Mouse (Mus musculus): ENCODE results near the gene Asphd1. TPM values are rescaled to one million over a fixed set of nuclear protein-coding genes. Genes with fewer than 3 reads are reported as not detected.

The Asphd1 gene
- polyA plus RNA-seq, 1 experiment from 2014 or later: 0.20 TPM

DNA sequence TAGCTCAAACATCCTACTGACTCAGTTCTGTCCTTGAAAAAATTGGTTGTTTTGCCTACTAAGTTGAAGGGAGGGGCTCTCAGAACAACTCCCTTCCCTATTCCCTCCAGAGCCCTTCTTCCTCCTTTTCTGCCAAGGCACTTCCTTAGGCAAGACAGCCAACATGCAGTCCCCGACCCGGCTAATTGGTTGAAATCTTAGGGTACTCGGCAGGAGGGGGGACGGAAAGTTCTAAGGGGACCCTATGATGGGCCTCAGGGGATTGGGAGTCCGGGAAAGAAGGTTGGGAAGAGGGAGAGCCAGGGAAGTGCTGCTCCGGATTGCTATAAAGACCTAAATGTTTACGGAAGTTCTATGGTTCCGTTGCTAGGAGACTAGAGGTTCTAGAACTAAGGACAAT is 26.1 kb upstream of the Asphd1 start:
- H3K9me3 ChIP-seq: no peaks in the 10 kb centered on the region
- H3K4me2 ChIP-seq (replicated peaks): peak overlapping the region; percentile 77
- peak overlapping the region; percentile 98 for H3K4me3 ChIP-seq
- H3K27ac ChIP-seq: no peak overlapping the region
- ATAC-seq (ENCODE audit: low FRiP score, low read depth): no peak
- H3K27me3 ChIP-seq: no peaks in the 10 kb centered on the region
- peak overlapping the region; percentile 43 for H3K9ac ChIP-seq
- peaks cover 26% of the 10 kb centered on the region for H3K36me3 ChIP-seq
- 9% methylated on average over 8 of the region's 8 CpGs for WGBS
- H3K4me1 ChIP-seq: peaks cover 15% of the 10 kb centered on the region

DNA sequence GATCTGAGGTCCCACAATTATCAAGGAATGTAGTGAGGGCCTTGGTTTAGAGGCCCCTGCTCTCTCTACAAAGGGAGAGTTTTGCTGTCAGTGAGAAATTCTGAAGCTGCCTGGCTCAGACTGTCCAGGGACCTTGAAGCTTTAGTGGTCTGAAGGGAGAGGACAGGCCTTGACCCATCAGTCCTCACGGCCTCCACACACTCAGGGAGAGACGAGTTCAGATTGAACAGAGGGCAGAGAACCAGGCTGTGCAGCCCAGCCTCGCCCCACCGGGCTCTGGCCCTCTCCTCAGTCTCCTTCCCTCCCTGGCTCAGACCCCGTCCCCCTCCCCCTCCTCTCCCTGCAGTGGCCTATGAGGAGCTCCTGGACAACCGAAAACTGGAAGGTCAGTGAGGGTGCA is 18.0 kb upstream of the Asphd1 start:
- H3K9ac ChIP-seq: 0 out of 2 replicates have a peak overlapping the region, but pooled peaks have one; percentile 19
- no peak overlapping the region for H3K27ac ChIP-seq
- H3K36me3 ChIP-seq: no peaks in the 10 kb centered on the region
- H3K4me3 ChIP-seq: no peak overlapping the region
- no peak overlapping the region for H3K4me2 ChIP-seq (replicated peaks)
- H3K4me1 ChIP-seq: peaks cover 7% of the 10 kb centered on the region; the same call in 1 of the 2 replicates
- H3K9me3 ChIP-seq: no peaks in the 10 kb centered on the region
- H3K27me3 ChIP-seq: peaks cover 22% of the 10 kb centered on the region
- 59% methylated on average over 5 of the region's 6 CpGs for WGBS
- ATAC-seq (ENCODE audit: low FRiP score, low read depth): no peak

DNA sequence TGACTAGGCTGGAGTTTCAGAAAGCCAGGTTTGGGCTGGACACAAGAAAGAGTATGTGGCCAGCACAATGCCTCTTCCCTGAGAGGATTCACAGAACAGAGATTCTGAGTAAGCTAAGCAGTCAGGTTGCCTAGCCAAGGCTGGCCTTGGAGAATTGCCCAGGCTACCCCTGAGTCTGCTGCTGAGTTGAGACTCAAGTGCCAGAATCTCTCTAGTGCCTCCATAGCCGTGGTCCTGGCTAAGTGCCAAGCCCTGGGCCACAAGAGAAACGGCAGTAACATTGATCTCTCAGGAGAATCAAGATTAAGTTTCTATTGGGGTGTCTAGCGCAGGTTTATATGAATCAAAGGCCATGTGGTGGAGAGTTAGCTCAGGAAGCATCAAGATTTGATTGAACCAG is 16.2 kb upstream of the Asphd1 start:
- Histone ChIP-seq H3K9ac (no peak overlapping the region), H3K27me3 (peaks cover 32% of the 10 kb centered on the region), H3K36me3 (no peaks in the 10 kb centered on the region), H3K9me3 (no peaks in the 10 kb centered on the region), H3K4me1 (peaks cover 7% of the 10 kb centered on the region; the same call in 1 of the 2 replicates), H3K4me2 (replicated peaks) (no peak overlapping the region), H3K4me3 (no peak overlapping the region), H3K27ac (no peak overlapping the region)
- ATAC-seq (ENCODE audit: low FRiP score, low read depth): no peak
- WGBS: 65% methylated on average over 3 of the region's 3 CpGs

DNA sequence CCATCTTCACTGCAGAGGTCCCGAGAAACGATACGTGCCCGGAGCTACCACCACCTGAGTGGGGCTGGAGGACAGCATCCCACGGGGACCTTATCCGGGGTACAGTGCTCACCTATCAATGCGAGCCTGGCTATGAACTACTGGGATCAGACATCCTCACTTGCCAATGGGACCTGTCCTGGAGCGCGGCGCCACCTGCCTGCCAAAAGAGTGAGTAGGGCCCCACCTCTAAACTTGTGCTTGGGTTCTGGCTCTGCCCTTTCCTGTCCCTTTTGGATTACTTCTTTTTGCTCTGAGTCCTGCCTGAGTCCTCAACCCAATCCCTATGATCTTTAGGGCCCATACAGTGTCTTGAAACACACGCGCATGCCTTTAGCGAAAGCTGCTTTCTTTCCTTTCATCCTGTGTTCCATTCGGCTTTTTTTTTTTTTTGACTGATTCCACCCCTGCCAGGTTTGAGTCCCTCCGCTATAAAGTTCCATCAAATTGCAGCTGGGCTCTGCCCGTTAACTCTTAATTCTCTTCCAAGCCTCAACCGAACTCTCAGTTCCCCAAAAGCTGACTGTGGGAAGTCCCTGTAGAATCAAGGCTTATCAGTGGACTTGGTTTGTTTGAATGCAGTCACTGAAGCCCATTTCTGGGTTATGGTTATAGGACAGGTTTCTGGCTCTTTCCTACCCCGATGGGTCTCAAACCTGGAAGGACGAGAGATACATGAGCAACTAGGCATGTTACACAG is 14.3 kb upstream of the Asphd1 start:
- H3K4me1 ChIP-seq: peaks cover 7% of the 10 kb centered on the region; the same call in 1 of the 2 replicates
- H3K9me3 ChIP-seq: no peaks in the 10 kb centered on the region
- no peak for ATAC-seq (ENCODE audit: low FRiP score, low read depth)
- H3K4me2 ChIP-seq (replicated peaks): peak overlapping the region; percentile 37
- H3K4me3 ChIP-seq: peak overlapping the region; percentile 10; the same call in 1 of the 2 replicates
- H3K27me3 ChIP-seq: peaks cover 32% of the 10 kb centered on the region
- H3K9ac ChIP-seq: peak overlapping the region; percentile 48; the same call in 1 of the 2 replicates
- no peaks in the 10 kb centered on the region for H3K36me3 ChIP-seq
- H3K27ac ChIP-seq: no peak overlapping the region
- WGBS: 24% methylated on average over 19 of the region's 19 CpGs

DNA sequence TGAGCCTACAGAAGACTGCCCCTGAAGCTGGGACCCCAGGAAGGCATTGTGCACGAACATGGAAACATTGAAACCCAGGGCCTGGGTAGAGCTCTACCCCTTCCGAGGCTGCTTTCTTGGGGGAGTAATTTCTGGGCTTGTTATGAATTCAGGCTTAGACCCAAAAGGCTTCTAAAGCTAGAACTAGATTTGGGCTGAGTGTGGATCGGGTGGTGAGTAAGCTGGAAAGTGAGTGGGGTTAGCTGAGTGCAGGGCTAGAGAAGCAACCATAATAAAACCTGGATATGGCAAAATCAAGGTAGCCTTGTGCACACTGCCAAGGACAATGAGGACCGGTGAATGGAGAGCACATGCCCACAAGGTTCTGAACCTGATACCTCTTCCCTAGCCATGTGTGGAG is 12.6 kb upstream of the Asphd1 start:
- Histone ChIP-seq H3K27me3 (peaks cover 32% of the 10 kb centered on the region), H3K4me3 (no peak overlapping the region), H3K4me1 (peaks cover 7% of the 10 kb centered on the region; the same call in 1 of the 2 replicates), H3K27ac (no peak overlapping the region), H3K36me3 (no peaks in the 10 kb centered on the region), H3K9ac (no peak overlapping the region), H3K9me3 (no peaks in the 10 kb centered on the region), H3K4me2 (replicated peaks) (no peak overlapping the region)
- 88% methylated on average over 4 of the region's 4 CpGs for WGBS
- no peak for ATAC-seq (ENCODE audit: low FRiP score, low read depth)

DNA sequence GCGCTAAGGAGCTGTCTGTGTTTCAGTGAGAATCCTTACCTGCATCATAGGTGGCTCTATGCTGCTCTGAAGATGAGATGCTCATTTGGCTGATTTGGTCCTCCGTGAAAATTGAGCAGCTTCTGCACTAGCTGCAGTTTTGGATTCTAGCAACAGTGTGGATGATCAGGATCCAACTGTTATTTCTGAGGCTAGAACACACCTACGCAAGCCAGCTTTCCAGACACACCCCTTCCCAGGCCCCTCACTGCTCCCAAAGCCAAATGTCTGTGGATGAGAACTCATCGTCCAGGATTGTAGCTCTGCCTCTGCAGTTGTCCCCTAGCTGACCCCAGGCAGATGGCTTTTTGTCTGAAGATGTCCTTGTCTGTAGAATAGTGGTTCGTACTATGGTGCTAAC is 11.7 kb upstream of the Asphd1 start:
- WGBS: 85% methylated on average over 5 of the region's 5 CpGs
- no peak overlapping the region for H3K9ac ChIP-seq
- peaks cover 7% of the 10 kb centered on the region; the same call in 1 of the 2 replicates for H3K4me1 ChIP-seq
- H3K27me3 ChIP-seq: peaks cover 32% of the 10 kb centered on the region
- H3K9me3 ChIP-seq: no peaks in the 10 kb centered on the region
- H3K27ac ChIP-seq: no peak overlapping the region
- no peak overlapping the region for H3K4me2 ChIP-seq (replicated peaks)
- no peak overlapping the region for H3K4me3 ChIP-seq
- no peak for ATAC-seq (ENCODE audit: low FRiP score, low read depth)
- H3K36me3 ChIP-seq: no peaks in the 10 kb centered on the region

DNA sequence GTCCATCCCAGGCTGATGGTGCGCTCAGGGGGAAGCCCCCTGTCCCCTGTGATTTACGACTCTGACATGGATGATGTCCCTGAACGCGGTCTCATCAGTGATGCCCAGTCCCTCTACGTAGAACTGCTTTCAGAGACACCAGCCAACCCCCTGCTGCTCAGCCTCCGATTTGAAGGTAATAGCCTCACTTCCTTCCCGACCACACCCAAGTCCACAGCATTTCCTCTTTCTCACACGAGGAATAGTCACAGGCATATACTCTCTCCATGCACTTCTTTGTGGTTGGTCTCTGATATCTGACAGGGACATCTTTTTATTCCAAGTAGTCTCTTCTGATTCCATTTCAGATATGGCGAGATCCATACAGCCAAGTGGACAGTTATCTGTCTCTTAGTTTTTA is 10.4 kb upstream of the Asphd1 start:
- no peak overlapping the region for H3K4me2 ChIP-seq (replicated peaks)
- no peaks in the 10 kb centered on the region for H3K9me3 ChIP-seq
- no peak overlapping the region for H3K27ac ChIP-seq
- whole genome bisulfite sequencing: 70% methylated on average over 9 of the region's 9 CpGs
- no peak for ATAC-seq (ENCODE audit: low FRiP score, low read depth)
- no peak overlapping the region for H3K9ac ChIP-seq
- H3K36me3 ChIP-seq: no peaks in the 10 kb centered on the region
- peaks cover 7% of the 10 kb centered on the region; the same call in 1 of the 2 replicates for H3K4me1 ChIP-seq
- H3K4me3 ChIP-seq: no peak overlapping the region
- H3K27me3 ChIP-seq: peaks cover 32% of the 10 kb centered on the region

DNA sequence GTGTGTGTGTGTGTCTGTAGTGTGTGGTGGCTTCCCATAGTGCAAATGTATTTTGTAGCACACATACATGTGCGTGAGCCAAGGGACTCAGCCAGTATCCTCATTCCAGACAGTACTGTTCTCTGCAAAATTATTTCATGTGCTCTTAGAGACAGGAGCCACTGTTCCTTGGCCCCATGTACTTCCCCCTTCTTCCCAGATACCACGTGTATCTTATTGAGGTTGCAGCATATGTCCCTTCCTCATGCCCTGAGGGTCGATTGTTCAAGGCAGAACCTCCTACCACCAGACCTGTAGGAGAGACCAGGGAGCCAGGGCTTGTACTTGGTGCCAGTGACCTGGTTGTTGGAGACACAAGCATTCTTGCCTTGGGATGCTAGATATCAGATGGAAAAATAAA is 5.7 kb upstream of the Asphd1 start:
- peaks cover 37% of the 10 kb centered on the region for H3K27me3 ChIP-seq
- H3K9me3 ChIP-seq: no peaks in the 10 kb centered on the region
- no peak overlapping the region for H3K9ac ChIP-seq
- no peaks in the 10 kb centered on the region for H3K36me3 ChIP-seq
- no peak for ATAC-seq (ENCODE audit: low FRiP score, low read depth)
- WGBS: 63% methylated on average over 3 of the region's 3 CpGs
- no peak overlapping the region for H3K4me2 ChIP-seq (replicated peaks)
- H3K4me1 ChIP-seq: peaks cover 17% of the 10 kb centered on the region
- no peak overlapping the region for H3K27ac ChIP-seq
- H3K4me3 ChIP-seq: no peak overlapping the region

DNA sequence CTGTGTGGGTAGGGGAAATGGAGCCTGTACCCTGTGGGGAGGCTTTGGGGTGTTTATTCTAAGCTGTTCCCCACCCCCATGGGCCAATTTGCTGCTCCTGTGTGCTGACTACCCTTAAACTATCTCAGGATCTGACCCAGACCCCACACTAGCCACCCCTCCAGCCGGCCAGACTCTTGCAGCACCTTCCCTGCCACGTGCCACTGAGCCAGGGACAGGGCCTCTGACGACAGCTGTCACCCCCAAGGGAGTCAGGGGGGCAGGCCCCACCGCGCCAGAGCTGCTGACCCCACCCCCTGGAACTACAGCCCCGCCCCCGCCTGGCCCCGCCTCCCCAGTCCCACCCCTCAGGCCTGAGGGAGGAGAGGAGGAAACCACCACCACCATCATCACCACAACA is 3.3 kb upstream of the Asphd1 start:
- Histone ChIP-seq H3K4me3 (no peak overlapping the region), H3K9me3 (no peaks in the 10 kb centered on the region), H3K4me1 (peaks cover 26% of the 10 kb centered on the region), H3K4me2 (replicated peaks) (peak overlapping the region; percentile 16), H3K27ac (no peak overlapping the region), H3K27me3 (peaks cover 47% of the 10 kb centered on the region), H3K36me3 (no peaks in the 10 kb centered on the region), H3K9ac (no peak overlapping the region)
- WGBS: 4% methylated on average over 8 of the region's 8 CpGs
- peak; percentile 2; the same call in 1 of the 2 replicates for ATAC-seq (ENCODE audit: low FRiP score, low read depth)

DNA sequence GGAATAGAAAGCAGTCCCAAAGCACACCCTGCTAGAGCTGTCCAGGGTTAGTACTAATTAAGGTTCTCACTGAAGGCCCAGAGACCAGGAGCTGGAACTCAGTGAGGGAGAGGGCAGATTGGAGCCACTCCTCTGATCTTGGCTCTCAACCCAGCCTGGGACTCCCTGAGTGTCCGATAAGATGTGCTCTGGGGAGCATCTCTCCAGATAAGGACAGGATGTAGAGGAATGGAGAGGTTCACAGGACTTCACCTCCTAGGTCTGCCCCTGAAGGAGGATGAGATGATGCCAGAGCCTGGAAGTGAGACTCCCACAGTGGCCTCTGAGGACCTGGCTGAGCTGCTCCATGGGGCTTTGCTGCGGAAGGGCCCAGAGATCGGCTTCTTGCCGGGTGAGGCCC is 2.4 kb upstream of the Asphd1 start:
- no peak for ATAC-seq (ENCODE audit: low FRiP score, low read depth)
- H3K4me1 ChIP-seq: peaks cover 26% of the 10 kb centered on the region
- H3K36me3 ChIP-seq: no peaks in the 10 kb centered on the region
- 25% methylated on average over 4 of the region's 4 CpGs for WGBS
- no peak overlapping the region for H3K9ac ChIP-seq
- no peak overlapping the region for H3K4me3 ChIP-seq
- H3K27ac ChIP-seq: no peak overlapping the region
- H3K4me2 ChIP-seq (replicated peaks): no peak overlapping the region
- peaks cover 47% of the 10 kb centered on the region for H3K27me3 ChIP-seq
- no peaks in the 10 kb centered on the region for H3K9me3 ChIP-seq

DNA sequence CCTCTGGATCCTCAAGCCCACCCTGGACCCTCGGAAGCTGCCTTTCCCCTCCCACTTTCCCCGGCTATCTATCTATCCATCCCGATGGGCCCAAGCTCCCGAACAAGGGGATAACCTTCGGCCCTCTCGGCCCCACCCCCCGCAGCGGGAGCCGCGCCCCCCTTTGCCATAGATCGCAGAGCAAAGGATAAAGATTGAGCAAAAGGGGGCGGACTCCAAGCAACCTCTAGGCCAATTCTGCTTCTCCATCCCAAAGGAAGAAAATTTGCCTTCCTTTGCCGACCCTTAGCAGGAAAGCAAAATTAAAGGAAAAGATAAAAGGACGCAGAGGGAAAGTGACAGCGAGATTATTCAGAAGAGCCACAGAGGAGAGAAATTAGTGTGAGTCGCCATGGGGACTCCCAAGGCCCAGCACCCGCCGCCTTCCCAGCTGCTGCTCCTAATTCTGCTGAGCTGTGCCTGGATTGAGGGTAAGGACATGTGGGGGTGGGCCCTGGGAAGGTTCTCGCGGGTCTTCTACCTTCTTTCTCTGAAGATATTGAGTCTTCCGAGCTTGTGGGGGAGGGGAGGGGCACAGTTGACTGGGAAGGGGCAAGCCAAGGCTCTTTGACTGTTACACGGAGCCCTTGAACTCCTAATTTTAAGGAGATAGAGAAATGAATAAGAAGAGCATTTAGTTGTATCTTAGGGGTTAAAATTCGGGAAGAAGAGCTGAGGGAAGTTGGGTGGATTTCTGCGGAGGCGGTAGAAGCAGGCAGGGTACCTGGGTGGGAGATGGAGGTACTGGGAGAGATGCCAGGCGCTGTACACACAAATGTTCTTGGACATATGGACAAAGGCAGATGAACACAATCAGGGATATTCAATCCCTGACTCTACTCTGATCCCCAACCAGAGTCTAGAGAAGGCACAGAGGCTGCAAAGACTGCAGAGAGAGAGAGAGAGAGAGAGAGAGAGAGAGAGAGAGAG is 1.5 kb upstream of the Asphd1 start:
- H3K4me2 ChIP-seq (replicated peaks): peak overlapping the region; percentile 100
- peaks cover 26% of the 10 kb centered on the region for H3K4me1 ChIP-seq
- H3K4me3 ChIP-seq: no peak overlapping the region
- H3K36me3 ChIP-seq: no peaks in the 10 kb centered on the region
- H3K9ac ChIP-seq: no peak overlapping the region
- H3K9me3 ChIP-seq: no peaks in the 10 kb centered on the region
- no peak for ATAC-seq (ENCODE audit: low FRiP score, low read depth)
- H3K27ac ChIP-seq: no peak overlapping the region
- peaks cover 47% of the 10 kb centered on the region for H3K27me3 ChIP-seq
- 4% methylated on average over 26 of the region's 26 CpGs for WGBS
